Mouse (Mus musculus) gastrocnemius, postnatal 10 days (tissue): Measurements from ENCODE around the gene 1810013L24Rik. TPM values are rescaled to one million over a fixed set of nuclear protein-coding genes. Genes with fewer than 3 reads are reported as not detected.

Experiments used
- DNase-seq: peaks from one replicate; pipeline ENCODE4 v3.0.0; 2021; ENCODE audit warnings: mixed read lengths
- long read RNA-seq, 2 experiments: library from polyadenylated mRNA; stranded (forward); transcript quantifications; one replicate each; pipeline ENCODE4 v2.0.0; 2021
- total RNA-seq, 2 experiments: library from RNA; stranded (reverse); gene quantifications; 2 replicates each; pipeline ENCODE4 v1.2.3; 2021

Gene 1810013L24Rik
- 10 to 100 TPM; 64.1 to 68.9 TPM for total RNA-seq
- long read RNA-seq, experiment 1, full-length matches to known transcripts: 17 of 33 reads
- long read RNA-seq, experiment 1, partial matches to known transcripts: 7 of 33 reads
- long read RNA-seq, experiment 1, other reads (novel, unspliced or antisense): 9 of 33 reads
- long read RNA-seq, experiment 2, full-length matches to known transcripts: 6 of 19 reads
- long read RNA-seq, experiment 2, partial matches to known transcripts: 7 of 19 reads
- long read RNA-seq, experiment 2, other reads (novel, unspliced or antisense): 6 of 19 reads

- peak; percentile 95 for DNase-seq
These were observed at the start of gene 1810013L24Rik for GRCm38 (mm10) chr16:8829564-8830359. TSS of gene 1810013L24Rik (plus strand) at chr16:8830100.

DNA sequence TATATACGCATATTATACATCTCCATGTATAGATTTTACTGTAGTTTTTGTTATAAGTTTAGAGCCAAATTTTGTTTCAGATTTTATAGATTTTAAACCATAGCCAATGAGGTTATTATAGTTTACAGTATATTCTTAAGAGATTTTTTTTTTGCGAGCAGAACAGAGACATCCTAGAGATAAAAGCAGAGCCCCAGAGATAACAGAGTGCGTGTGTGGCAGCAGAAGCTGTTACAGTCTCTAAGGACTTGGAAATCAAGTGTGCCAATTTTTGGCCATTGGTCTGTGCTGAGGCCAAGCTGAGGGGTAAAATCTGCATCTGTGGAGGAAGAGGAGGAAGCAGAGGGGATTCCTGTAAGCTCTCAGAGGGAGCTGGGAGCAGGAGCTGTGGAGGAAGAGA, 49.7 kb upstream of the 1810013L24Rik start:
- no peak for DNase-seq

GRCm38 (mm10) chr16:8781191-8781590, 48.7 kb upstream of the 1810013L24Rik start:
- no peak for DNase-seq

GRCm38 (mm10) chr16:8781660-8782059, 48.2 kb upstream of the 1810013L24Rik start:
- no peak for DNase-seq

DNA sequence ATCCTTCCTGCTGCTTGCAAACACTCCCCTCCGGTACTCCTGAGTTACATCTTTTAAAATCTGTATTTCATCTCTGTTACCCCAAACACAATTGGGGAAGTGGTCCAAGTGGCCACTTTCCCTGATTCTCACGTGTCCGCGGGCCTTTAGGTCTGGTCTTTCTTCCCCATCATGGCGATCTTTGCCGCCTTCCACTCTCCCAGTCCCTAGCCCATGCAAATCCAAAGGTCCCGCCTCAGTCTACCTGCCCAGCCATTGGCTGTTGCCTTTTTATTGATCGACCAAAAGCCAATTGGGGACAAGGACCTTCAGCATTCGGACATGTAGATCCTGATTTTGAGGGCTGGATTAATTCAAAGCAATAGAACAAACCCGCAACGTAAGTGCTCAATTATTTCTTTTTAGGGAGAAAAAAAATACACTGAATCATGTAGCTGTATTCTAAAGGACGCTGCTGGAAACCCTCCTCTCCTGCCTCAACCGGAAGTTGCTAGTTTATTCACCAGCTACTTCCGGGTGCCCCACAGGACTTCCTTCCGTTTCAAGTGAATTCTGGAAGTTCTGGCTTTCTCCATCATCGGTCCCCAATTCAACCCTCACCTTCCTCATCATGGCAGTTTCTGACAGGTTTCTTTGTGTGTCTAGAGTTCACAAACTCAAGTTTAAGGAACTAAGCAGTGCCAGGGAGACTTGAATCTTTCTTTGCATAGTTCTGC, 46.5 kb upstream of the 1810013L24Rik start:
- DNase-seq: no peak

GRCm38 (mm10) chr16:8784753-8785152, 45.1 kb upstream of the 1810013L24Rik start:
- DNase-seq: peak; percentile 21

DNA sequence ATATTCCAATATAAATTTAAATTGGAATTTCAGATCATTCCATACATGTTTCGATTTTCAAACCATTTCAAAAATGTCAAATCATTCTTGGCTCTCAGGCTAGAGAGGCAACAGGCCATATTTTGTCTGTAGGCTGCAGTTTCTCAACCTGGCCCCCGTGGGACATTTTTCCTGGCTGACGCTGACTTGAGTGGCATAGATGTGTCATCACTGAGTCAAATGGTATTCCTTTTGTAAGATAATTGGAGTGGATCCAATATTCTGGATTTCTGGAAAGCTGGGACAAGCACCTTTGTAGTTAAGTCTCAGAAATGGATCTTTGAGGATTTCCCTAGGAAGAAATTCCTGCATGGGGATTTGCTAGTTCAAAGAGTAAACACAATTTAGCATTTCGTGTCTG, 39.0 kb upstream of the 1810013L24Rik start:
- no peak for DNase-seq

DNA sequence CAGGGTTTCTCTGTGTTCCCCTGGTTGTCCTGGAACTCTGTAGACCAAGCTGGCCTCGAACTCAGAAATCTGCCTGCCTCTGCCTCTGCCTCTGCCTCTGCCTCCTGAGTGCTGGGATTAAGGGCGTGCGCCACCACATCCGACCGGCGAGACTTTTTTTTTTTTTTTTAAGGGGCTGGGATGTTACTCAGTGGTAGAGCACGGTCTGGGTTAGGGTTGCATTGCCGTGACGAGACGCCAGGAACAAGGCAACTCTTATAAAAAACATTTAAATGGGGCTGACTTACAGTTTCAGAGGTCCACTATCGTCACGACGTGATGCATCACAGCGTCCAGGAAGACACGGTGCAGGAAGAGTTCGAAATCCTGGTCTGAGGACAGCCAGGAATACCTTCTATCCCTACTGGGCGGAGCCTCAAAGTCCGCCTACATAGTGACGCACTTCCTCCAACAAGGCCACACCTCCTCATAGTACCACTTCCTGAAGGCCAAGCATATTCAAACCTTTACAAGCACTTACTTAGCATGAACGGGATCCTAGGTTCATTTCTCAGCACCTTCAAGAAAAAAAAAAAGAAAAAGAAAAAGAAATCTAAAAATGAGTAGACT, 37.8 kb upstream of the 1810013L24Rik start, which contains the start of gene Usp7:
TSS of gene Usp7 (minus strand) at position 360 of the 609 bp plus-strand sequence.
- DNase-seq: no peak

- DNase-seq: no peak
These were observed 34.9 kb upstream of the 1810013L24Rik start for GRCm38 (mm10) chr16:8794952-8795351.

DNA sequence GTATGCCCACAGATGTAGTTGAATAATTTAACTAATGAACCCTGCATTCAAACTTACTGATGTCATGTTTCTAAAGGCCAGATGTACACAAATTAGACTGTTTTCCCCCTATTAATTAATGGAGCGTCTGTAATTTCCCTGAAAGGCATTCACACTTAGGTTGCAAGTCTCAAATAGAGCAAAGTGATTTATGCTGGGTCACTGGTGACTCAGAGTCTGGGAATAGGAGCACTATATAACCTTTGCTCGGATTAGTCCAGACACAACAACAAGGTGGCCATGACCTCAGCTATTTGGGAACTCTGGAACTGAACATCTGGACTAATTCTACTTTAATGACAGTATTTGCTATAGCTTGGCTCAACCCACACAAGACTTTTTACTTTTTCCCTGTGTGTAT, 34.0 kb upstream of the 1810013L24Rik start:
- DNase-seq: no peak

DNA sequence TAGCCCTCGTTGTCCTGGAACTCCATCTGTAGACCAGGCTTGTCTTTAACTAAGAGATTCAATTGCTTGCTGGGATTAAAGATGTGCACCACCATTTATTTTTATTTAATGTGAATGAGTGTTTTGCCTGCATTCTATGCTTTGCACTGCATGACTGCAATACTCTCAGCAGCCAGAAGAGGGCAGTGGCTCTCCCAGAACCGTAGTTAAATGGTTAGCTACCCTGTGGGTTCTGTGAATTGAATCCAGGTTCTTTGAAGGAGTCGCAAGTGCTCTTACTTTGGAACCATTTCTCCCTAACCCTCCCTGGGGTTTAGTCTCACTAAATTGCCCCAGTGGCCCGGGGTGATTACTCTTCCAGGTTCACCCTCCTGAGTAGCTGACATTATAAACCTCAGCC, 23.2 kb upstream of the 1810013L24Rik start:
- peak; percentile 34 for DNase-seq

DNA sequence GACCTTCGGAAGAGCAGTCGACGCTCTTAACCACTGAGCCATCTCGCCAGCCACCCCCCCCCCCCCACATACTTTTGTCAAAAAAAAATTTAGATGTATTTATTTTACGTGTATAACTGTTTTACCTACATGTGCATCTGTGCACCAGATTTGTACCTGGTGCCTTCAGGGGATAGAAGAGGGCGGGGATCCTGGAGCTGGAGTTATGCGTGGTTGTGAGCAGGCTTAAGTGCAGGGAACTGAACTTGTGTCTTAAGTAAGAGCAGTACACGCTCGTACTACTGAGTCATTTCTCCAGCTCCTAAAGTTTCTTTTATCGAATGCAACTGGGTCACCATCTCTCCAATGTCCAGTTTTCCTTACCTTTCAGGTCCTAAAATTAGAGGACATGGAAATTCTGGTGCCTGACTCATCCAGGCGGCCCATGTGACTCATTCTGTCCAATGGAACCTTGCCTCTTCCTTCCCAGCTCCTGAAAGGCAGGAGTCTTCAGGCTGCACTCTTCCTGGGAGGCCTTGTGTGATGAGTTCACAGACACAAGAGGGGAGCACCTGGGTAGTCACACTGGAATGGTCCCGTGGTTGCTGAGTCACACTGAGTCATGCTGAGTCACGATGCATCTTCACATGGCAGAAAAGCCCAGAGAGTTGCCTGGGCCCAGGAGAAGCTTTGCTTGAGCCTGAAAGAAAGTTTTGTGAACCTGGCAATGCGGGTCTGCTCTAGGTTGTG, 19.3 kb upstream of the 1810013L24Rik start:
- DNase-seq: no peak

DNA sequence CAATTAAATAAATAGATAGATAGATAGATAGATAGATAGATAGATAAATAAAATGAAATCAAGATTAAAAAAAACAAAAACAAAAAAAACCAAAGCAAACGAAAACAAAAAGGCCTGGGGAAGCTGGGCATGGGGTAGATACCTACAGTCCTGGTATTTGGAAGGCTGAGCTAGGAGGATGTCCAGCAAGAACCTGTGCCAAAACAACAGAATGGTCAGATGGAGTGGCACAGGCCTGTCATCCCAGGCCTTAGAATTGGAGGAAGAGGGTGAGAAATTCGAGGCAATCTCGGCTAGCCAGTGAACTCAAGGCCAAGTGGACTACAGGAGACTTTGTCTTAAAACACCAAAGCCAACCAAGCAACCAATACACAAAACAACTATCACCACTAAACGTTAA, 12.0 kb upstream of the 1810013L24Rik start:
- DNase-seq: no peak

DNA sequence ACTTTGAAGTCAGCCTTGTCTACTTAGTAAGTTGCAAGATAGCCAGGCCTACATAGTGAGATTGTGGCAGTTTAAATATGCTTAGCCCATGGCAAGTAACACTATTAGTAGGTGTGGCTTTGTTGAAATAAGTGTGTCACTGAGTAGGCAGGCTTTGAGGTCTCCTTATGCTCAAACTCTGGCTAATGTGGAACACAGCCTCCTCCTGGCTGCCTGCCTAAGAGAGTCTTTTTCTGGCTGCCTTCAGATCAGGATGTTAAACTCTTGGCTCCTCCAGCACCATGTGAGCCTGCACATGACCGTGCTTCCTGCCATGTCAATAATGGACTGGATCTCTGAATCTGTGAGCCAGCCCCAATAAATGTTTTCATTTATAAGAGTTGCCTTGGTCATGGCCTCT, 8.5 kb upstream of the 1810013L24Rik start:
- peak; percentile 24 for DNase-seq

- no peak for DNase-seq
These were observed 7.3 kb upstream of the 1810013L24Rik start for GRCm38 (mm10) chr16:8822586-8822985.

DNA sequence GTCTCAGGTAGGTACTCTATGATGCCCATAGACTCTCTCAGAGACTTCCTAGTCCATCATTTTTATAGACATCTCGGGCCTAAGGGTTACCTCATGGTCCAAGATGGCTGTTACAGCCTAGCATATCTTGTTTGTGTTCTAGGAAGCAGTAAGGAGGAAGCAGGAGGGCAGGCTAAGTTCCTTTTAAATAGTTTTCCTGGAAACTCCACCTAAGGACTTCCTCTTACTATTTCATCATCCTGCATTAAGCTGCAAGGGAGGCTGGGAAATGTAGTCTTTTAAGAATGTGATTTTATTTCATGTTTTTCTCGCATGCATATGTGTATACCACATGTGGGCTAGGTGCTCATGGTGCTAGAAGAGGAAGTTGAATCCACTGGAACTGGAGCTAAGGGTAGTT, 6.2 kb upstream of the 1810013L24Rik start:
- DNase-seq: no peak

DNA sequence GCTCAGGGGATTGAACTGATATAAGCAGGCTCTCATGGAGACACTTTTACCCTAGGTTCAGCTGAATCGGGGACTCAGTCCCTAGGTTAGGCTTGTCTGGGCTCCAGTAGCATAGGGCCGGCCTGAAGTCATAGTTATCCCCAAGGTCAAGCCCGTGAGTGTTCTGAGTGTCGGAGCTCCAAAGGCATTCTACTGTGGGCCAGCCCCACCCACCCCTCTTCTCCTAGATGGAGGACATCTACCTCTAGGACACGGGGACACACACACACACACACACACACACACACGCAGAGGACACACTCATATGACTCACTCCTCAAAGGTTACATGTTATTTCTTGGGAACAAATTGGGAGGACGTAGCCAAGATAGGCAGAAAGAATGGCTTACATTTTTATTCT, 2.5 kb upstream of the 1810013L24Rik start:
- DNase-seq: no peak

GRCm38 (mm10) chr16:8828636-8829563, 1.0 kb upstream of the 1810013L24Rik start:
- peak; percentile 80 for DNase-seq

DNA sequence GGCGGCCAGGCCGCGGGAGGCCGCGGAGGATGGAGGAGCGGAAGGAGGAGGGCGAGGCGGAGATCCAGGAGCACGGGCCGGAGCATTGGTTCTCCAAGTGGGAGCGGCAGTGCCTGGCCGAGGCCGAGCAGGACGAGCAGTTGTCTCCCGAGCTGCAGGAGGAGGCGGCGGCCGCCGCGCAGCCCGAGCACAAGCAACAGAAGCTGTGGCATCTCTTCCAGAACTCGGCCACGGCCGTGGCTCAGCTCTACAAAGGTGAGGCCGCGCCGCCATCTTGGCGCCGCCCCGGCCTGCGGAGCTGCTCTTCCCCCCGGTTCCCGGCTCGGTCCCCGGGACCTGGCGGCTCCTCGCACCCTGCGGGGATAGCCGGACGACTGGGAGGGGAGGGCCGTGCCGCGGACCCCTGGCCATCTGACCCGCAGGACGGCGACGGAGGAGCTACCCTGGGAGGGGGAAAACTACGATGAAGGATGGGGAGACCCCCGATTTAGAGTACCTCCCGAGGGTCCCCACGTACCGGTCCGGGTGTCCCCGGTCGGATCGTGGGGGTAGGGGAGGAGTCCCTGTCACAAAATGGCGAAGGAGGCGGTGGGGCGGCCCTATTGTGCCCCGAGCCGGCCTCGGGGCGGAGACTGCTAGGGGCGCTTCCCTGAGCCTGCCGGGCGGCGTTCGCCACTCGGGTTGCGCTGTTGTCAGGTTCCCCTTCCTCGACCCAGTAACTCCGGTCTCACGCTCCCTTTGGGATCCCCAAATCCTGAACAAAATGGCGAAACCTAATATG, 721 bp downstream of the 1810013L24Rik start:
- peak; percentile 75 for DNase-seq

DNA sequence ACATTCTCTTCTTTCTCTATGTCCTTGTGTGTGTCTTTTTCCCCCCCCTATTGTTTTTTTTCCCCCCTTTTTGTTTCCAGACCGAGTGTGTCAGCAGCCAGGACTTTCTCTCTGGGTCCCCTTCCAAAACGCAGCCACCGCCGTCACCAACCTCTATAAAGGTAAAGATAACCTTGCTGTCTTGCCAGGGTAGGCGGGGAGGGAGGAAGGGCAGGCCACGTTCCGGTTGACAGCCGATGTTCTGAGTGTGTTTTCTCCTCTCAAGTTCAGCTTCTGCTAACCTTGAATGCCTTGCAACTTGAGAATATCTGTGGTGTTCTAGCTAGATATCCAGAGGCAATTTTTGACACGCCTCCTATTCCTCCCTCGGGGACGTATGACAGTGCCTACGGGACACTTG, 1.3 kb downstream of the 1810013L24Rik start:
- peak; percentile 15 for DNase-seq
